Mouse (Mus musculus) ovary, adult 18-20 months (tissue): Measurements from ENCODE around the gene Klhdc7a.

ENCODE experiments used
- DNase-seq: peaks from one replicate; pipeline ENCODE4 v3.0.0; 2022; ENCODE audit warnings: low spot score, mixed read lengths

Gene Klhdc7a

DNA sequence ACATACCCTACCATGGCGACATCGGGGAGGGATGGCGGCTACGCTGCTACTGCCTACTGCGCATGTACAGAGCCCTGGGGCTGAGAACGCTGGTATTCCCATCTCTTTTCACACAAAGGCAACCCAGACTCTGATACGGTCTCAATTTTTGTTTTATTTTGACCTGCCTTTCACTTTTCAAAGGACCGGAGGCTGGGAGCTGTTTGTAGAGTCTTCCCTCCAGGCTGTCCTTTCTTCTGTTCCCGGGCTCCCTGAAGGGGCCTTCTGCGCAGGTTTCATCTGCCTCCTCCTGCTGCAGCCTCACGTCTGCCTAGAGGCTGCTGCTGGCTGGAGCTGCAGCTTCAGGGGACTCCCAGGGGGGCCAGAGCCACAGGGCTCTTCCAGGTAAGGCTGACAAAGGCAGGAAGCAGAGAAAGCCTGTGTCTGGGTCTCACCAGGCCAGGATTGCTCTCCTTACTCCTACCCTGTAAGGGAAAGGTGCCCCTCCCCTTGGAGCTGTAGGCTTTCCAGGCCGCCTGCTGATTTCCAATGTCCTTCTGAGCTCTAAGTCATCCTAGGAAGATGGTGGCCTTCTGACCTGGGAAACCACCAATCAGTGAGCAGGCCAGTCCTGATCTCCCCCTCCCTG, 7.6 kb downstream of the Klhdc7a start:
- DNase-seq, result no peak

DNA sequence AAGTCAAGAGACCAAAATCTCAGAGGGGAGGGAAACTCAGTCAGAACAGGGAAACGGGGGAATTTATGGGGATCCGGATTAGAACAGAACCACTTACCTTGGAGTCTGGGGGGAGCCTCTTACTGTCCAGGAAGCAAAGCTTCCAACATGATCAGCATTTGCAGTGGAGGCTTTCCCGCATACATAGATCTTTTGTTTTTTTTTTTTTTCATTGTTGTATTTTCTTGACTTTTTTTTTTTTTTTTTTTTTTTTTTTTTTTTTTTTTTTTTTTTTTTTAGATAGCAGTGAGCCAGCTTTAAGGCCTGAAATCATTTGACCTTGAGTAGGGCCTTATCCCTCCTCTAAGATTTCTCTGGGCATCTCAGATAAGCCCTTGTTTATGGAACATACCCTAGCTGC, 8.6 kb downstream of the Klhdc7a start:
- DNase-seq, result no peak

DNA sequence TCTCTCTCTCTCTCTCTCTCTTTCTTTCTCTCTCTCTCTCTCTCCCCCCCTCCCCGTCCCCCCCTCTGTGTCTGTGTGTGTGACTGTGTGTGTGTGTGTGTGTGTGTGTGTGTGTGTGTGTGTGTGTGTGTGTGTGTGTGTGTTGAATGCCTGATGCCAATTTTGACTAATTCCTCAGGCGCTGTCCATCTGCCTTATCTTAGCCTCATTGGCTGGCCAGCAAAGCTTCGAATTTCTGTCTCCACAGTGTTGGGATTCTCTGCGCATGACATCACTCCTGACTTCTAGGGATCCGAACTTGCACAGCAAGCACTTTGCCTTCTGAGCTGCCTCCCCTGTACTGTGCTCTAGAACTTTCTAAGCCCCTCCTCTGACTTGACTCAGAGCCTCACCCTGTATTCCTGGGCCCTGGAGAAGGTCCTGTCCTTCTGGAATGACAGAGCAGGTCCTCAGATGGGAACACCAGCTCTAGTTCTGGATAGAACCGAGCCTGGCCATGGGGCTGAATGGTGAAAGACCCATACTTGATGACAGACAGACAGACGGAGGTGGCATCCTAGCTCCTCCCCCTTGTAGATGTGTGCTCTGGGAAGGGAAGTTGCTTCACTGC, 16.8 kb downstream of the Klhdc7a start:
- no peak for DNase-seq

DNA sequence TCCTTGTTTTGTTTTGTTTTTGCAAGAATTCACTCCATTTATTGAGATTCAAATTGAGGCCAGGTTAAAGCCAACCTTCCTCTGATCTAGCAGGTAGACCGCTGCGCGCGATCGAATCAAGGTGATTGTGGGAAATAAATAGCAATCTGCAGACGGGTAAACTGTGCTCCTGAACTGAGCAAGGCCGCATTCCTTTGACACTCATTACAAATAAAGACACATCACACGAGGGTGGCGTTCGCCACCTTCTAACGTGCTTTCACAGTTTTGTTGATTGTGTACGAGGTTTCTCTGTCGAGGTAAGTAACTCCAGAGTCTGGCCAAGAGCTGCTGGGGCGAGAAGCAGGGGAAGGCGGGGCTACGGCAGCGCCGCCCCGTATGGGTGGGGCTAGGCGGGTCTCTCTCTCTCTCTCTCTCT, 17.4 kb downstream of the Klhdc7a start:
- DNase-seq, result no peak

DNA sequence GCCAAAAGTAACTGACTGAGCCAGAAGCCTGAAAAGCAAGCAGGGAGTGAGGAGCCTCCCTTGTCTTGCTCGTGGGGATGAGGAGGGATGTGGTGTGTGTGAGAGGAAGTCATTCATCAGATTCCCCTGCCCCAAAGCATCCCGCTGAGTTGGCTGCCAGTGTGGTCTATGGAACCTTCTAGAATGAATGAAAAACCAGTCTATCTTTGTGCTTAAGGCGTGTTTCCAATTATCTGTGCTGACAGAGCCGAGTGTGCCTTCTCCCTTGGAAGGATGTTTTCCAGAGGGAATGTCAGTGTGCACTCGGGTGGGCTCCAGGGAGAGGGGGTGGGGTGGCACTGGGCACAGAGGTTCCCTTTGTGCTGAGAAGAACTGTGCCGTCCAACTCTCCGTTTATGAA, 19.2 kb downstream of the Klhdc7a start:
- no peak for DNase-seq

DNA sequence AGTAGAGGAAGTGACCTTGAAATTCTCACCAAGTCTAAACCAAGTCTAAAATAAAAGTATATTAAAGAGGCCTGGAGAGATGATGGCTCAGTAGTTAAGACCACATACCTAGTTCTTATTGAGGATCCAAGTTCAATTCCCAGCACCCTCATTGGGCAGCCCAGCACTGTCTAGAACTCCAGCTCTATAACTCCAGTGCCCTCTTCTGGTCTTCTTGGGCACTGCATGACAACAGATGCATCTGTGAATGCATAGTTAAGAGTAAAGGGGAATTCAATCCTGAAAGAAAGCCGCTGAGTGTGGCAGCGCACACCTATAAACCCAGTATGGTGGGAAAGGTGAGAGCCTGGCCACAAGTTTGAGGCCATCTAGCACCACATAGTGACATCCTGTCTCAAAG, 20.5 kb downstream of the Klhdc7a start:
- no peak for DNase-seq

DNA sequence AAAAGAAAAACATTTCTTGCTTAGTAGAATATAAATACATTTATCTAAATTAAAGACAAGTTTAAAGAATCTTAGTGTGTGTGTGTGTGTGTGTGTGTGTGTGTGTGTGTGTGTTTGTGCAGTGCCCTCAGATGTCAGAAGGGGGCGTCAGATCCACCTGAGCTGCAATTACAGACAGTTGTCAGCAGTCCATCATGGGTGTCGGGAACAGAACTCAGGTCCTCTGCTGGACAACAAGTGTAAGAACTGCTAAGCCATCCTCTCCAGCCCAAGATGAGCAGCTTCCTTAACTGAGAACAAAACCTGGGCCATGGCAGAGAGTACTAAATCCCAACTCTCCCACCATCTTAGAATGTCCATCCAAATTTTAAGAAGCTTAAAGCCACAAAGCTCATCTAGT, 26.0 kb downstream of the Klhdc7a start:
- no peak for DNase-seq

DNA sequence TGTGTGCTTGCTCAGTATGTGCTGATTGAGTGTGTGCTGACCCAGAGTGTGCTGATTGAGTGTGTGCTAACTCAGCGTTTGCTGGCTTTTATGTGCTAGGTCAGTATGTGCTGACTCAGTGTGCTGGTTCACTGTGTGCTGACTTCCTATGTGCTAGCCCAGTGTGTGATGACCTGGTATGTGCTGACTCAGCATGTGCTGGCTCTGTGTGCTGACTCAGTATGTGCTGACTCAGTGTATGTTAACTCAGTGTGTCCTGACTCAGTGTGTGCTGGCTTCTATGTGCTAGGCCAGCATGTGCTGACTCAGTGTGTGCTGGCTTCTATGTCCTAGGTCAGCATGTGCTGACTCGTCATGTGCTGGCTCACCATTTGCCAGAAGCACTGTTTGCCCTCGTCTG, 32.3 kb downstream of the Klhdc7a start:
- no peak for DNase-seq

DNA sequence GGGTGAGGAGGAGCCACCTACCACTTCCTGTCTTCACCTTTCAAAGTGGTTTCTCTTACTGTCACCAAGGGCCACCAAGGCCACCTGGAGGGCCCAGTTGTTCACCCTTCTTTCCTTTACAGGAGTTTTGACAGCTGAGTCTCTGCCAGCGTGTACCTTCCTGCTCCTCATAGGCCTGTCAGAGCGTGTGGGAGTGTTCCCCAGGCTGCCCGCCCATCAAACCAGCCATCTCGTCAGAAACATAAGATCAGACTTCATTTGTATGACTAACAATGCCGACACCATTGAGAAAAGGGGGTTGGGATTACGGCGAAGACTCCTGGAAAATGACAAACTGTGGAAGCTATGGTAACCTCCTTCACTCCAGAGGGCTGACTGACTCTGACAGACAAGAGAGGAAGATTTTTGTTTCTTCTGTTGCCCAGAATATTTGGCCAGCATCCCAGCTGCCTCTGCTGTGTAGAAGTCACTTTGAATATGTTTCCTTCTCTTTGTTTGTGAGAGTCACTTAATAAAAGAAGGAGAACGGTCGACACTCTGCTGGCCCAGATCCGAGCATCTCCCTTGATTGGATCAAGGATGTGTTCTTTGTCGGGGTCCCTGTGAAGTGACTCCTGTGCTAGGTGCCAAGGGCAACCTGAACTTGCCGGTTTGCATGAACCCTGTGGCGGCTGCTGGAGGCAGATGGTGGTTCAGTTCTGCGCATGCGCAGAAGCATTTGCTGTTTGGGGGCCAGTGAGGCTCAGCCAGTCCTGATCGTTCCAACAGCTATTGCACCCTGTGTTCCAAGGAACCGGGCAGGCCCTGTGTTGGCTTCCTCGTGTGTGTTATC, 34.6 kb downstream of the Klhdc7a start:
- DNase-seq, result no peak

DNA sequence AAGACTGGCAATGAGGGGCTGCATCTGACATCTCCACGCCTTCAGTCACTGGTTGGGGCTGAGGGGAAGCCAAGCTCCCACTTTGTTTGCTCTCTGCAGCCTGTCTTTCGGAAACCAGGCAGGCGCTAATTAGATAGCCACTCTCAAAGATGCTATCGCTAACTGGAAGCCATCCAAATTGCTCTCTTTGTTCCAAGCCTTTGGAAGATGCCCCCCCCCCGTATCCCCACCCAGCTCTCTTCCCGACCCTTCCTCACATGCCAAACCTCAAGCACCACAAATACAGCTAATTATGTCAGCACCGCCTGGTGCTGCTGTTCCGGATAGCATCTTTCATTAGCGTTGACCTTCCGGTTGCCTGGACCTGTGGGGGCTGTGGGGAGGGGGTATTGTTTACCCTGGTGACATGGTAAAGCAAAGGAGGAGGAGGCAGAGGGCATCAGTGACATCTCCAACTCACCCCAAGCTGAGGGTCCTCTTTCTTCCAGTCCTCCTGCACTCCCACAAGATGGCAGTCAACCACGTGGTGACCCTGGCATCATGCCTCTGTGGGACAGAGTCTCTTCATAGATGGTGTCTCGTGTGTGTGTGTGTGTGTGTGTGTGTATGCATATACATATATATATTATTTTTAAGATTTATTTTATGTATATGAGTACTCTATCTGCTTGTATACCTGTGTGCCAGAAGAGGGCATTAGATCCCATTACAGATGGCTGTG, 35.9 kb downstream of the Klhdc7a start:
- DNase-seq, result no peak

DNA sequence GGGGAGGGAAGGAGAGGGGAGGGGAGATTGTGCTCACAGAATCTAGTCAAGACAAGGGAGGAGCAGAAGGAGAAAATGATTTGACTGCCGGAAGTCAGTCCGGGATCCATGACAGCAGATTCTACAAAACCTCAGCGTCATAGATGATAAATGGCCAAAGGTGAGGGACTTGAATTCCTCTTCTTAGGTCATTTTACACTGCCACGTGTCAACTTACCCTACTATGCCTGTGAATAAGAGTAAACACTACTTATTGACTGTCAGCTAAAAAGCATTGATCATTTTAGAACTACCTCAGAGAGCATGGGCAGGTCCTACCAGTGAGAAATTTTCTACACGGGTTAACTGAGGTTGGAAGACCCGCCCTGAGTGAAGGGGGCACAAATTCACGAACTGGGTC, 36.9 kb downstream of the Klhdc7a start:
- no peak for DNase-seq

DNA sequence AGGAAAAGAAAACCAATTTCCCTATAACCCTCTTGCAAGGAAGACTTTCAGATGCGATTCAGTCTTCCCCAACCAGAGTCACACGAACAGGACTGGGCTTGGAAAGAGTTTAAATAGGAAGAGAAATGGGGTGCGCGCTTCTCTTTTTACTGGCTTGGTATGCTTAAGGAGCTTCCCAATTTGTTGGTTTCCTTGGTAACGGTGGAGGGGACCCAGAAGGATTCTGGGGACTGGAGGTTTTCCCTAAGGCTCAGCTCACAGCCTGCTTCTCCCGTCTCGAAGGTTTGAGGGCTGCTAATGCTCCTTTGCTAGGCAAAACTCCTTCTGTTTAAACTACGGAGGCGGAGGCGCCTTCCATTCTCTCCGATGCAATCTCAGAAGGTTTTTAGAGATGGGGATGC, 41.7 kb downstream of the Klhdc7a start:
- no peak for DNase-seq

DNA sequence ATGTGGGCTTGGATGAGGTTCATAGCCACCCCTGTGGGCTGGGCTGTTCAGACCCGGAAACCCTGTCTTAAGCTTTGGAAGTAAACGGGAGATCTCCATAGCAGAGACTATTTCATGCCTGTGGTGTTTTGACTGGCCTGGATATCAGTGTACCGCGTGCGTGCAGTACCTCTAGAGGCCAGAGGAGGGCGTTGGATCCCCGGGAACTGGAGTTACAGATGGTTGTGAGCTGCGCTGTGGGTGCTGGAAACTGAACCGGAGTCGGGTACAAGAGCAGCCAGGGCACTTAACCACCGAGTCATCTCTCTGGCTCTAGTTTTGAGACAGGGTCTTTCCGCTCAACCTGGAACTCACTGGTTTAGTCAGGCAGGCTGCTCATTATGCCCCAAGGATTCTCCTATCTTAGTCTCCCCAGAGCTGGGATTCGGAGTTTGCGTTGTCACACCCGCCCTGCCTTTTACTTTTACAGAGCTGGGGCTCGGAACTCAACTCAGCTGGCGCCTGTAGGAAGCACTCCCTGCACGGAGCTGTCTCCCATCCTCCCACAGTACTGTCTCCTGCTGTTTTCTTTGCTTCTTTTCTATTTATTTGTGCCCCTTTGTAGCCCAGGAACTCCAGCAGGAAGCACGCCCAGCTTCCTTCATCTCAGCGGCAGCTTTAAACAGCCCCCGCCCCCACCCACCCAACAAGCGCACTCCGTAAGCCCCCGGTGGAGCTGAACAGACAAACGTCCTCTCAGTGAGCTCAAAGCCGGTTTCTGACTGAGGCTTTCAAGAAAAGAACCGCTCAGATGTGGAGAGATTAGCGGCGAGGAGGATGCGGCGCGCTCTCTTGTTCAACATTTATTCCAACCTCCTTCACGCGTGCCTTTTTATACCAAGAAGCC, 42.3 kb downstream of the Klhdc7a start:
- no peak for DNase-seq

DNA sequence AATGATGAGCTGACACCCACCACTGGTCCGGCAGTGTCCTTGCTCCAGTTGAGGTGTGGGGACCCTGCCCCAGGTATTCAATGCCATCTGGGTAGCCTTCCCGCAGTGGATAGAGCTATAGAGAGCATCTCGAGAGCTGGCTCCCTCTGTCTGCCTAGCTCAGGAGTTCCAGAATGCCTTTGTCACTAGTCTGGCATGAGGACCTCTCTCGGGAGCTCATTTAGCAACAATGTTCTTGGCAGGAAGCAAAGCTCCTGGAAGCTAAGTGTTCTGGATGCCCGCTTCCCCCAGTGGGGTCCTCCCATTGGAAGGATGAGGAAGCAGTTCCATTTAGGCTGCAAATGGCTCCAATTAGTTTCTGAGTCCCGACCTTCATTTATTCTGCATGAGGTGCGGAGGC, 51.1 kb downstream of the Klhdc7a start:
- DNase-seq, result no peak
